Mouse (Mus musculus): ENCODE measurements around the gene Lrrc47. TPM values are rescaled to one million over a fixed set of nuclear protein-coding genes. Genes with fewer than 3 reads are reported as not detected.

Lrrc47 gene
- 10 to 100 TPM; 27.2 to 30.5 TPM for total RNA-seq (2023)

DNA sequence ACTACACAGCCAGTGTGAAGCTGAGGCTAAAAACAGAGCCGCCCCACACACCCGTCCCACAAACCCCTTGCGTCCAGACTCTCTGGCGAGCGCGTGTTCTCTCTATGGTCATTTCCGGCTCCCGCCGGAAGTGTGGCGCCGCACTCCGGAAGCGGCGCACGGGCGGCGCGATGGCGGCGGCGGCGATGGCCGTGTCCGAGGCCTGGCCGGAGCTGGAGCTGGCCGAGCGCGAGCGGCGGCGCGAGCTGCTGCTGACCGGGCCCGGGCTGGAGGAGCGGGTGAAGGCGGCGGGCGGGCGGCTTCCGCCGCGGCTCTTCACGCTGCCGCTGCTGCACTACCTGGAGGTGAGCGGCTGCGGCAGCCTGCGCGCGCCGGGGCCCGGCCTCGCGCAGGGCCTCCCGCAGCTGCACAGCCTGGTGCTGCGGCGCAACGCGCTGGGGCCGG, at the start of gene Lrrc47:
TSS of gene Lrrc47 (plus strand) at position 86 of the 444 bp plus-strand sequence.

DNA sequence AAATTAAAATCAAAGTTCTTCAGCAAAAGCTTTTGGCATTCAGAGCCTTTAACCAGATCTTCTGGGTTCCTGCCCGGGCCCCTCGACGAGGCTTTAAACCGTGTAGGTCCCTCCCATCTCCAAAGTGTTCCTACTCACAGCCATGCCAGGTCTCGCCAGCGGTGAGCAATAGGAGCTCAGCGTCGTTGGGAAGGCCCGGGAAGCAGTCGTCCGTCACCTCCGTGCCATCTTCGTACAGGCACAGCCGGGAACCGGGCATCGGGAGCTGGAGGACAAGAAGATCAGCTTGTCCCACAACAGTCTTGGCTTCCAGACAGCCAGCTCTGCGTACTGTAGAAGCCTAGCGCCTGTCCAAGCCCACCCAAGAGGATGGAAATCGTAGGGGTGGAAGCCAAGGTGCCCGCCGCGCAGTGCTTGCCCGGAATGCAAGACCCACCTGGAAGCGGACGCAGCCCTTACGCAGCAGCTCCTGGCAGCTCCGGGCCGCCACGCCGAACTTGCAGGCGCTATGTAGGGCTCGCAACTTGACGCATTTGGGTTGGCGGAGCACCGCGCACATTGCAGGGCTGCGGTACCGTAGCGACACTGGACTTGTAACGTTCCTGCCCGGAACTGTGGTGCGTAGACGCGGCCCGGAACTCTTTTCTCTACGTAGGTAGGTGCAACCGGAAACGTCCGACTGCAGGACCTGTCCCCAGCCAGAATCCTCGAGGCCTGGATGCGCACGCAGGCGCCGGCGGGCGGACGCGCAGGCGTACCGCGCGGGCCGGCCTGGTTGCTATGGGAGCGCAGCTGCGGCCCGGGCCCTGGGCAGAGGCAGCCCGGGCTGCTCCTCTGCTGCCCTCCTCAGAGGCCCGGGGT, 36.9 kb upstream of the Lrrc47 start, which contains the start of the genes Dffb and Cep104:
TSS of gene Dffb (minus strand) at position 696 of the 861 bp plus-strand sequence.
TSS of gene Cep104 (plus strand) at position 764 of the 861 bp plus-strand sequence.

DNA sequence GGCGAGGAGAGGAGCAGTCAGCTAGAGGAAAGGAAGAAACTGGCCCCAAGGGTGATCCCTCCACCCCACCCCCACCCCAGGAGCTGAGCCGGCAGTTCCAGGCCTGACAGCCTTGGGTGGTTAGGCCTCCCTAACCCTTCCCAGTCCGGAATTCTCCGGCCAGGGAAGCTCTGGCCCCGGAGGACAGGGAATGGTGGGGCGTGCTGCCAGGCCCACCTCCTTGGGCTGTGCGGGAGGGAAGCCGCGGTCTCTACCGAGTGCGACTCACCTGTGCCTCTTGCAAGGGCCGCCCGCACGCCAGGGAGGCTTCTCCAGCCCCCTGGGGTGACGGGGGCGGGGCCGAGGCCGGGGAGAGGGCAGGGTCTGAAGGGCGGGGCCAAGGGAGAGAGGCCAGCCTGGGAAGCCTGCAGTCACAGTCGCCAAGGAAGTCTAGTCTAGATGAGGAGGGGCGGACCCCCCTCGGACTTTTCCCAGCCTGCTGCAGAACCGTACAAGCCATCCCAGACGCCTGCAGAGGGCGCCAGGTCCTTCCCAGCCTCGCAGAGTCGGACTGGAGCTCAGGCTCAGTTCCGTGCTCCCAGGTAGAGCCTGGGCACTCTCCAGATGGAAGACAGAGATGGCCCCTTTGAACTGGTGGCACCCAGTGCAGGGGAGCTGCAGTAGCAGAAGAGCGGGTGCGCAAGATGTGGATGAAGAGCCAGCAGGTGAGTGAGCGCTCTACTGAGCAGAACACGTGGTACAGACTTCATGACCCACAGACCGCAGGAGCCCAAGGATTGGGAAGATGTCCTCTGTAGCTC, 14.3 kb downstream of the Lrrc47 start, which contains the start of gene Smim1:
TSS of gene Smim1 (minus strand) at position 590 of the 800 bp plus-strand sequence.

DNA sequence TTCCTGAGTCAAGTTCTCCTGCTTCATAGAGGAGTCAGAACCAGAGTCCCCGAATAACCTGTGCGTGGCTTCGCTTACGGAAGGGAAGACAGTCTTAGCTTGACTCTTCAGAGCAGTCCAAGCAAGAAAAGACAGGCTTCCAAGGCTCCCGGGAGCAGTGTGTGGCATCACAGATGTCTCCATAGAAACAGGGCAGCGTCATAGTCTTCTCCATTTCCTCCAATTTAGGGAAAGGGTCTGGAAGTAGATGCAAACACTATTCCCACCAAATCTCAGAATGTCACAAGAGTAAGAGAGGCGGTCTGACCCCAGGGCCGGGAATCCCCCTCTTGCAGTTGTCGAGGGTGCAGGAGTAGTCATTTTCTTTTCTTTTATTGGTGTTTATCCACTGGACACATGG, 31.0 kb downstream of the Lrrc47 start, which contains the start of gene Ccdc27:
TSS of gene Ccdc27 (minus strand) at position 101 of the 400 bp plus-strand sequence.

Other genes with a start within 250 kb of the Lrrc47 start
- gene A430005L14Rik, start 54.5 kb upstream of the Lrrc47 start, total RNA-seq (2023), result 10 to 100 TPM; 12.7 to 21.4 TPM
- 10 to 100 TPM in 1 of 2 experiments, 1 to 10 TPM in 1; 10.0 to 13.1 TPM for gene Dffb, start 36.6 kb upstream of the Lrrc47 start, total RNA-seq (2023)
- gene Cep104, start 36.5 kb upstream of the Lrrc47 start, total RNA-seq (2023), result 1 to 10 TPM; 6.6 to 6.8 TPM
- gene Smim1, start 14.5 kb downstream of the Lrrc47 start, total RNA-seq (2023), result 10 to 100 TPM; 10.8 to 11.7 TPM
- gene Ccdc27, start 30.9 kb downstream of the Lrrc47 start, total RNA-seq (2023), result not detected
- not detected for gene Trp73, start 128.5 kb downstream of the Lrrc47 start, total RNA-seq (2023)
- 10 to 100 TPM; 10.1 to 10.3 TPM for gene Wrap73, start 130.6 kb downstream of the Lrrc47 start, total RNA-seq (2023)
- 100 to 1,000 TPM; 135 to 139 TPM for gene Tprgl, start 148.9 kb downstream of the Lrrc47 start, total RNA-seq (2023)
- under 1 TPM in 1 of 2 experiments, not detected in 1; 0.11 TPM for gene Megf6, start 159.0 kb downstream of the Lrrc47 start, total RNA-seq (2023)